Mouse (Mus musculus) myocyte (in vitro differentiated cells): ENCODE results near the gene Gmppa. TPM values are rescaled to one million over a fixed set of nuclear protein-coding genes. Genes with fewer than 3 reads are reported as not detected.

Experiments used
- H3K27me3 ChIP-seq: one replicate; pipeline ENCODE4 v1.6.1; 2011; ENCODE audit not compliant: control insufficient read depth, insufficient read depth, insufficient read length
- H3K36me3 ChIP-seq: one replicate; pipeline ENCODE4 v1.6.1; 2011; ENCODE audit not compliant: control insufficient read depth, insufficient read depth
- H3K4me2 ChIP-seq: one replicate; pipeline ENCODE4 v1.6.1; 2011; ENCODE audit warnings: low read depth, control low read depth
- H3K4me3 ChIP-seq: one replicate; pipeline ENCODE4 v1.5.1; 2011; ENCODE audit warnings: mild to moderate bottlenecking, control low read depth, moderate library complexity
- H3K79me2 ChIP-seq: one replicate; pipeline ENCODE4 v1.6.1; 2011; ENCODE audit not compliant: control insufficient read depth, insufficient read depth
- H3ac ChIP-seq: one replicate; pipeline ENCODE4 v1.6.1; 2011; ENCODE audit not compliant: control insufficient read depth, insufficient read length
- CEBPB ChIP-seq: IDR thresholded peaks from 2 replicates; pipeline ENCODE4 v1.6.1; 2011; ENCODE audit warnings: mild to moderate bottlenecking, moderate library complexity; ENCODE audit not compliant: poor library complexity, insufficient read depth, severe bottlenecking
- E2F4 ChIP-seq: IDR thresholded peaks from one replicate; pipeline ENCODE4 v1.6.1; 2011; ENCODE audit warnings: mild to moderate bottlenecking, control low read depth, moderate library complexity; ENCODE audit not compliant: insufficient read depth
- MAX ChIP-seq: IDR thresholded peaks from one replicate; pipeline ENCODE4 v1.6.1; 2011; ENCODE audit warnings: low read depth, mild to moderate bottlenecking, control low read depth
- MYOD1 ChIP-seq, 3 experiments: IDR thresholded peaks; one replicate each; pipeline ENCODE4 v1.6.1; 2011; ENCODE audit warnings: control low read depth in 2 of 3, low read depth in 2 of 3, mild to moderate bottlenecking in 2 of 3, moderate library complexity in 1 of 3; ENCODE audit not compliant: insufficient read length in 2 of 3, control insufficient read depth in 1 of 3
- MYOG ChIP-seq, 3 experiments: IDR thresholded peaks; one replicate each; pipeline ENCODE4 v1.6.1; 2011; ENCODE audit warnings: control low read depth in 2 of 3, low read depth in 2 of 3, mild to moderate bottlenecking in 2 of 3; ENCODE audit not compliant: insufficient read length in 2 of 3, control insufficient read depth in 1 of 3, insufficient read depth in 1 of 3
- POLR2A ChIP-seq: IDR thresholded peaks from one replicate; pipeline ENCODE4 v1.6.1; 2011; ENCODE audit warnings: low read depth, mild to moderate bottlenecking, control low read depth, moderate library complexity; ENCODE audit not compliant: insufficient read length
- POLR2AphosphoS2 ChIP-seq: IDR thresholded peaks from one replicate; pipeline ENCODE4 v1.6.1; 2011; ENCODE audit warnings: low read depth, control low read depth; ENCODE audit not compliant: insufficient read length
- REST ChIP-seq: IDR thresholded peaks from one replicate; pipeline ENCODE4 v1.6.1; 2011; ENCODE audit warnings: mild to moderate bottlenecking, control low read depth, moderate library complexity; ENCODE audit not compliant: insufficient read depth, insufficient read length
- SRF ChIP-seq: IDR thresholded peaks from one replicate; pipeline ENCODE4 v1.6.1; 2011; ENCODE audit warnings: low read depth; ENCODE audit not compliant: control insufficient read depth, insufficient read length
- TCF12 ChIP-seq: IDR thresholded peaks from one replicate; pipeline ENCODE4 v1.6.1; 2011; ENCODE audit warnings: mild to moderate bottlenecking, control low read depth; ENCODE audit not compliant: poor library complexity, insufficient read depth, severe bottlenecking
- TCF3 ChIP-seq: IDR thresholded peaks from one replicate; pipeline ENCODE4 v1.6.1; 2011; ENCODE audit warnings: low read depth, control low read depth; ENCODE audit not compliant: insufficient read length
- USF1 ChIP-seq: IDR thresholded peaks from one replicate; pipeline ENCODE4 v1.6.1; 2011; ENCODE audit warnings: low read depth, mild to moderate bottlenecking, control low read depth, moderate library complexity
- polyA plus RNA-seq: library from polyadenylated mRNA; unstranded; fragments of >200 nt; fragmentation: generic; extraction: Trizol; gene quantifications from one replicate; pipeline ENCODE4 v1.2.1, GENCODE M21; 2012; ENCODE audit warnings: missing spikeins

Gmppa gene
- polyA plus RNA-seq, 1 experiment: 106 TPM

- Histone ChIP-seq H3K4me2 (peak overlapping the region; percentile 94), H3K36me3 (peaks cover 41% of the 10 kb centered on the region), H3K27me3 (no peaks in the 10 kb centered on the region), H3K4me3 (peak overlapping the region; percentile 23), H3ac (no peak overlapping the region), H3K79me2 (no peaks in the 10 kb centered on the region)
- TF ChIP-seq MYOG (IDR thresholded peaks at IDR 0.05; ENCODE audit: control insufficient read depth in 1 of 3, insufficient read depth in 1 of 3, insufficient read length in 2 of 3, low read depth in 2 of 3) (peak in 1 of 3 experiments; percentile 63), CEBPB (no peak), USF1 (no peak), MYOD1 (IDR thresholded peaks at IDR 0.05; ENCODE audit: control insufficient read depth in 1 of 3, insufficient read length in 2 of 3, low read depth in 2 of 3) (peak in 2 of 3 experiments; percentile 24 to 68), POLR2AphosphoS2 (no peak), REST (no peak), TCF3 (no peak), SRF (no peak), E2F4 (no peak), POLR2A (peak; percentile 11), TCF12 (no peak)
These were observed 35.1 kb upstream of the Gmppa start for GRCm38 (mm10) chr1:75400493-75401115.

- Histone ChIP-seq H3K4me2 (no peak overlapping the region), H3ac (no peak overlapping the region), H3K79me2 (no peaks in the 10 kb centered on the region), H3K4me3 (no peak overlapping the region), H3K36me3 (peaks cover 36% of the 10 kb centered on the region), H3K27me3 (no peaks in the 10 kb centered on the region)
- no peak for TF ChIP-seq SRF
- no peak for TF ChIP-seq CEBPB
- TF ChIP-seq MAX: no peak
- no peak for TF ChIP-seq MYOD1 (IDR thresholded peaks at IDR 0.05; ENCODE audit: control insufficient read depth in 1 of 3, insufficient read length in 2 of 3, low read depth in 2 of 3)
- no peak for TF ChIP-seq TCF12
- no peak for TF ChIP-seq E2F4
- TF ChIP-seq POLR2AphosphoS2: no peak
- no peak for TF ChIP-seq USF1
- no peak for TF ChIP-seq MYOG (IDR thresholded peaks at IDR 0.05; ENCODE audit: control insufficient read depth in 1 of 3, insufficient read depth in 1 of 3, insufficient read length in 2 of 3, low read depth in 2 of 3)
- no peak for TF ChIP-seq TCF3
- no peak for TF ChIP-seq REST
- TF ChIP-seq POLR2A: no peak
These were observed 30.2 kb upstream of the Gmppa start for GRCm38 (mm10) chr1:75405547-75405946.

GRCm38 (mm10) chr1:75406173-75406572 lies 29.6 kb upstream of the Gmppa start:
- Histone ChIP-seq H3K27me3 (no peaks in the 10 kb centered on the region), H3K36me3 (peaks cover 33% of the 10 kb centered on the region), H3K4me3 (no peak overlapping the region), H3ac (no peak overlapping the region), H3K79me2 (no peaks in the 10 kb centered on the region), H3K4me2 (no peak overlapping the region)
- TF ChIP-seq CEBPB: no peak
- TF ChIP-seq TCF12: no peak
- TF ChIP-seq MYOG (IDR thresholded peaks at IDR 0.05; ENCODE audit: control insufficient read depth in 1 of 3, insufficient read depth in 1 of 3, insufficient read length in 2 of 3, low read depth in 2 of 3): no peak
- TF ChIP-seq POLR2A: no peak
- TF ChIP-seq TCF3: no peak
- TF ChIP-seq SRF: no peak
- no peak for TF ChIP-seq MAX
- TF ChIP-seq REST: no peak
- no peak for TF ChIP-seq USF1
- TF ChIP-seq MYOD1 (IDR thresholded peaks at IDR 0.05; ENCODE audit: control insufficient read depth in 1 of 3, insufficient read length in 2 of 3, low read depth in 2 of 3): no peak
- no peak for TF ChIP-seq E2F4
- TF ChIP-seq POLR2AphosphoS2: no peak

- no peak for TF ChIP-seq USF1
- no peak for TF ChIP-seq MAX
- TF ChIP-seq TCF3: no peak
- no peak for TF ChIP-seq TCF12
- no peak for TF ChIP-seq CEBPB
- no peak for TF ChIP-seq POLR2A
- no peak for TF ChIP-seq SRF
- no peak for TF ChIP-seq POLR2AphosphoS2
- no peak for TF ChIP-seq MYOG (IDR thresholded peaks at IDR 0.05; ENCODE audit: control insufficient read depth in 1 of 3, insufficient read depth in 1 of 3, insufficient read length in 2 of 3, low read depth in 2 of 3)
- no peak for TF ChIP-seq REST
- no peak for TF ChIP-seq MYOD1 (IDR thresholded peaks at IDR 0.05; ENCODE audit: control insufficient read depth in 1 of 3, insufficient read length in 2 of 3, low read depth in 2 of 3)
- TF ChIP-seq E2F4: no peak
- Histone ChIP-seq H3K4me3 (no peak overlapping the region), H3K79me2 (no peaks in the 10 kb centered on the region), H3ac (no peak overlapping the region), H3K4me2 (no peak overlapping the region), H3K36me3 (peaks cover 25% of the 10 kb centered on the region), H3K27me3 (no peaks in the 10 kb centered on the region)
These were observed 28.7 kb upstream of the Gmppa start for GRCm38 (mm10) chr1:75407056-75407455.
